Mouse (Mus musculus) cerebellum, adult 2 months (tissue): ENCODE results near the gene Npm3.

Experiments used
- CTCF ChIP-seq: fragments of 200-500 bp; IDR thresholded peaks from 2 replicates; pipeline ENCODE4 v1.5.1; 2011; ENCODE audit warnings: low read depth, mild to moderate bottlenecking, control low read depth, low read length, moderate library complexity, borderline replicate concordance; ENCODE audit not compliant: insufficient read depth
- POLR2A ChIP-seq: fragments of 200-500 bp; IDR thresholded peaks from 2 replicates; pipeline ENCODE4 v1.6.1; 2011; ENCODE audit warnings: low read length, control low read depth, borderline replicate concordance; ENCODE audit not compliant: insufficient read depth

DNA sequence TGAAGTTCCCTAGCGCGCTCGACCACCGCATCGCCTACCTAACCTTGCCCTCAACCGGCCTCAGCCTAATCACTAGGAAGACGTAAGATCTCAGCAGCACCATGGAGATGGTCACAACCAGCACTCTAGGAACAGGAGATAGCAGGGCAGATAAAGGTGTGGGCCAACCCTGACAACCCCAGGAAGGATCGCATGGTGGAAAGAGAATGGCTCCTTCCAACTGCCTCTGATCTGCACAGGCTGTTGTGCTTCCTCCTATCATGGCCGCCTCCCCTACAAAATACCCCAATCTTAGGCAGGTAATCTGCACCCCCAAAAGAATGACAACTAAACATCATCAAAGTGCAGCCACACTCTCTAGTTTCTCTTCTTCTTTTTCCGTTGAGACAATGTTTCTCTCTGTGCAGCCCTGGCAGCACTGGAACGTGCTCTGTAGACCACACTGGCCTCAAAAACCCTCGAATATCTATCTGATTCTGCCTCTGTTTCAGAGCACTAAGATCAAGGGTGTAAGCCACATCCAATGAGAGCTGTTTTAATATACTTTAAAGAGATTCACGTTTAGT, 31.0 kb upstream of the Npm3 start:
- TF ChIP-seq CTCF (no peak), POLR2A (no peak)
